Mouse (Mus musculus): ENCODE results near the gene Hspg2. TPM values are rescaled to one million over a fixed set of nuclear protein-coding genes. Genes with fewer than 3 reads are reported as not detected.

The Hspg2 gene
- polyA plus RNA-seq, 1 experiment, result 32.5 TPM

Other genes starting within 250 kb of the Hspg2 start
- not detected in 2 replicates for gene Wnt4, start 191.3 kb upstream of the Hspg2 start, polyA plus RNA-seq (2012; ENCODE audit: insufficient read depth, insufficient read length, missing spikeins)
- 352 and 400 TPM in 2 replicates for gene Cdc42, start 111.0 kb upstream of the Hspg2 start, polyA plus RNA-seq (2012; ENCODE audit: insufficient read depth, insufficient read length, missing spikeins)
- not detected in 2 replicates for gene Cela3a, start 59.0 kb upstream of the Hspg2 start, polyA plus RNA-seq (2012; ENCODE audit: insufficient read depth, insufficient read length, missing spikeins)
- gene Cela3b, start 38.2 kb upstream of the Hspg2 start, polyA plus RNA-seq (2012; ENCODE audit: insufficient read depth, insufficient read length, missing spikeins), result not detected in 2 replicates
- gene 1700013G24Rik, start 15.5 kb upstream of the Hspg2 start, polyA plus RNA-seq (2012; ENCODE audit: insufficient read depth, insufficient read length, missing spikeins), result not detected in 2 replicates
- gene Ldlrad2, start 105.8 kb downstream of the Hspg2 start, polyA plus RNA-seq (2012; ENCODE audit: insufficient read depth, insufficient read length, missing spikeins), result not detected in 2 replicates
- gene Usp48, start 125.0 kb downstream of the Hspg2 start, polyA plus RNA-seq (2012; ENCODE audit: insufficient read depth, insufficient read length, missing spikeins), result 25.2 and 62.5 TPM in 2 replicates
- 27.7 and 29.4 TPM in 2 replicates for gene Rap1gap, start 196.0 kb downstream of the Hspg2 start, polyA plus RNA-seq (2012; ENCODE audit: insufficient read depth, insufficient read length, missing spikeins)